Mouse (Mus musculus) embryonic facial prominence, embryonic 10.5 days (tissue): Measurements from ENCODE around the gene Gtf2h1. TPM values are rescaled to one million over a fixed set of nuclear protein-coding genes. Genes with fewer than 3 reads are reported as not detected.

Experiments used
- DNase-seq: peaks from one replicate; pipeline ENCODE4 v3.0.0-alpha.2; 2017; ENCODE audit warnings: low spot score
- H3K27ac ChIP-seq: fragments of 300-500 bp; sonication (generic); replicated peaks from 2 replicates; pipeline ENCODE4 v1.5.1; 2016; ENCODE audit warnings: mild to moderate bottlenecking
- H3K27me3 ChIP-seq: fragments of 300-500 bp; sonication (generic); replicated peaks from 2 replicates; pipeline ENCODE4 v1.6.1; 2016; ENCODE audit warnings: low read depth, mild to moderate bottlenecking; ENCODE audit not compliant: poor library complexity, severe bottlenecking
- H3K36me3 ChIP-seq: fragments of 300-500 bp; sonication (generic); replicated peaks from 2 replicates; pipeline ENCODE4 v1.6.1; 2016; ENCODE audit warnings: mild to moderate bottlenecking, moderate library complexity
- H3K4me1 ChIP-seq: fragments of 300-500 bp; sonication (generic); 2 replicates; pipeline ENCODE4 v1.6.1; 2016
- H3K4me3 ChIP-seq: fragments of 300-500 bp; sonication (generic); 2 replicates; pipeline ENCODE4 v1.5.1; 2016; ENCODE audit warnings: mild to moderate bottlenecking, moderate library complexity
- H3K9me3 ChIP-seq: fragments of 300-500 bp; sonication (generic); 2 replicates; pipeline ENCODE4 v1.6.1; 2016; ENCODE audit warnings: mild to moderate bottlenecking
- WGBS: fragments of 180-500 bp; shearing (Covaris S2); methylation state at CpG from one replicate; pipeline ENCODE4 v1.1.7; 2016; 5-methylcytosine and 5-hydroxymethylcytosine counted together
- polyA plus RNA-seq: library from polyadenylated mRNA; unstranded; fragments of >200 nt; fragmentation: Nextera tagmentation; extraction: Ambion mirVana; gene quantifications from 2 replicates; pipeline ENCODE4 v1.2.1, GENCODE M21; 2016

Gtf2h1 gene
- polyA plus RNA-seq, 1 experiment from 2014 or later, result 49.3 TPM

GRCm38 (mm10) chr7:46833670-46834255 is 37.9 kb downstream of the Gtf2h1 start:
- WGBS, result 90% methylated on average over 7 of the region's 7 CpGs
- no peaks in the 10 kb centered on the region for H3K36me3 ChIP-seq
- H3K4me1 ChIP-seq, result peaks cover 29% of the 10 kb centered on the region
- no peak overlapping the region for H3K4me3 ChIP-seq
- DNase-seq, result no peak
- H3K27ac ChIP-seq, result no peak overlapping the region
- no peaks in the 10 kb centered on the region for H3K9me3 ChIP-seq
- H3K27me3 ChIP-seq, result no peaks in the 10 kb centered on the region

- WGBS, result 18% methylated on average over 14 of the region's 14 CpGs
- no peaks in the 10 kb centered on the region for H3K9me3 ChIP-seq
- peak overlapping the region; percentile 59; the same call in 1 of the 2 replicates for H3K27ac ChIP-seq
- no peak overlapping the region for H3K4me3 ChIP-seq
- no peak for DNase-seq
- no peaks in the 10 kb centered on the region for H3K36me3 ChIP-seq
- 0 out of 2 replicates have a peak, but pooled peaks cover 3% of the 10 kb centered on the region for H3K27me3 ChIP-seq
- peaks cover 40% of the 10 kb centered on the region for H3K4me1 ChIP-seq
Measured at GRCm38 (mm10) chr7:46834994-46835610, 39.2 kb downstream of the Gtf2h1 start.

- WGBS, result 86% methylated on average over 5 of the region's 5 CpGs
- Histone ChIP-seq H3K9me3 (no peaks in the 10 kb centered on the region), H3K27me3 (peaks cover 15% of the 10 kb centered on the region), H3K4me3 (no peak overlapping the region), H3K4me1 (peaks cover 45% of the 10 kb centered on the region), H3K36me3 (no peaks in the 10 kb centered on the region), H3K27ac (no peak overlapping the region)
- no peak for DNase-seq
Measured at GRCm38 (mm10) chr7:46836357-46836756, 40.5 kb downstream of the Gtf2h1 start.

- Histone ChIP-seq H3K36me3 (no peaks in the 10 kb centered on the region), H3K27ac (no peak overlapping the region), H3K4me3 (no peak overlapping the region), H3K4me1 (peaks cover 51% of the 10 kb centered on the region), H3K9me3 (no peaks in the 10 kb centered on the region), H3K27me3 (peaks cover 23% of the 10 kb centered on the region)
- no peak for DNase-seq
- 50% methylated on average over 5 of the region's 5 CpGs for WGBS
Measured at GRCm38 (mm10) chr7:46837073-46837472, 41.2 kb downstream of the Gtf2h1 start.

GRCm38 (mm10) chr7:46838104-46838671 is 42.3 kb downstream of the Gtf2h1 start:
- peaks cover 32% of the 10 kb centered on the region for H3K27me3 ChIP-seq
- H3K36me3 ChIP-seq, result no peaks in the 10 kb centered on the region
- peak overlapping the region; percentile 77 for H3K27ac ChIP-seq
- peak; percentile 71 for DNase-seq
- peaks cover 53% of the 10 kb centered on the region for H3K4me1 ChIP-seq
- 5% methylated on average over 9 of the region's 9 CpGs for WGBS
- no peaks in the 10 kb centered on the region for H3K9me3 ChIP-seq
- peak overlapping the region; percentile 36 for H3K4me3 ChIP-seq

- Histone ChIP-seq H3K36me3 (no peaks in the 10 kb centered on the region), H3K27me3 (peaks cover 32% of the 10 kb centered on the region), H3K4me1 (peaks cover 54% of the 10 kb centered on the region), H3K4me3 (peak overlapping the region; percentile 25; the same call in 1 of the 2 replicates), H3K9me3 (no peaks in the 10 kb centered on the region), H3K27ac (no peak overlapping the region; the same call in 1 of the 2 replicates)
- WGBS, result 7% methylated on average over 8 of the region's 8 CpGs
- DNase-seq, result peak; percentile 42
Measured at GRCm38 (mm10) chr7:46838891-46839302, 43.0 kb downstream of the Gtf2h1 start.

GRCm38 (mm10) chr7:46839446-46839845 is 43.5 kb downstream of the Gtf2h1 start:
- H3K36me3 ChIP-seq, result no peaks in the 10 kb centered on the region
- peaks cover 59% of the 10 kb centered on the region for H3K4me1 ChIP-seq
- no peak overlapping the region for H3K27ac ChIP-seq
- DNase-seq, result no peak
- 25% methylated on average over 7 of the region's 7 CpGs for WGBS
- H3K27me3 ChIP-seq, result peaks cover 32% of the 10 kb centered on the region
- no peaks in the 10 kb centered on the region for H3K9me3 ChIP-seq
- no peak overlapping the region for H3K4me3 ChIP-seq

GRCm38 (mm10) chr7:46839861-46840260 is 44.0 kb downstream of the Gtf2h1 start:
- DNase-seq, result no peak
- no peaks in the 10 kb centered on the region for H3K9me3 ChIP-seq
- H3K36me3 ChIP-seq, result no peaks in the 10 kb centered on the region
- H3K4me1 ChIP-seq, result peaks cover 60% of the 10 kb centered on the region
- WGBS, result 72% methylated on average over 5 of the region's 5 CpGs
- H3K27ac ChIP-seq, result no peak overlapping the region
- no peak overlapping the region for H3K4me3 ChIP-seq
- H3K27me3 ChIP-seq, result peaks cover 32% of the 10 kb centered on the region

GRCm38 (mm10) chr7:46840326-46840725 is 44.4 kb downstream of the Gtf2h1 start:
- Histone ChIP-seq H3K4me3 (no peak overlapping the region), H3K27me3 (peaks cover 32% of the 10 kb centered on the region), H3K9me3 (no peaks in the 10 kb centered on the region), H3K27ac (no peak overlapping the region), H3K4me1 (peaks cover 61% of the 10 kb centered on the region), H3K36me3 (no peaks in the 10 kb centered on the region)
- no peak for DNase-seq
- WGBS, result 45% methylated on average over 4 of the region's 4 CpGs

GRCm38 (mm10) chr7:46840787-46841525 is 45.1 kb downstream of the Gtf2h1 start, which contains the start of gene Ldha:
Gene Ldha, plus strand, starts transcription at chr7:46841475.
- H3K36me3 ChIP-seq, result no peaks in the 10 kb centered on the region
- no peak within 1 kb of the TSS for H3K4me3 ChIP-seq
- peaks cover 65% of the 10 kb centered on the region for H3K4me1 ChIP-seq
- H3K9me3 ChIP-seq, result no peaks in the 10 kb centered on the region
- no peak for DNase-seq
- H3K27ac ChIP-seq, result no peak within 1 kb of the TSS; the same call in 1 of the 2 replicates
- H3K27me3 ChIP-seq, result peaks cover 32% of the 10 kb centered on the region
- 22% methylated on average over 6 of the region's 6 CpGs for WGBS

GRCm38 (mm10) chr7:46842278-46842677 is 46.4 kb downstream of the Gtf2h1 start:
- Histone ChIP-seq H3K4me1 (peaks cover 71% of the 10 kb centered on the region), H3K27me3 (peaks cover 32% of the 10 kb centered on the region), H3K4me3 (no peak overlapping the region), H3K9me3 (no peaks in the 10 kb centered on the region), H3K27ac (no peak overlapping the region), H3K36me3 (peaks cover under 1% of the 10 kb centered on the region)
- no peak for DNase-seq
- WGBS, result 31% methylated on average over 5 of the region's 5 CpGs

GRCm38 (mm10) chr7:46843576-46843975 is 47.7 kb downstream of the Gtf2h1 start:
- H3K4me1 ChIP-seq, result peaks cover 65% of the 10 kb centered on the region
- peaks cover 14% of the 10 kb centered on the region for H3K36me3 ChIP-seq
- no peak for DNase-seq
- H3K9me3 ChIP-seq, result no peaks in the 10 kb centered on the region
- no peak overlapping the region for H3K27ac ChIP-seq
- peaks cover 32% of the 10 kb centered on the region for H3K27me3 ChIP-seq
- 83% methylated on average over 4 of the region's 4 CpGs for WGBS
- no peak overlapping the region for H3K4me3 ChIP-seq
